Comparison of ENCODE assay signal across 24 mouse cellular contexts in the genomic region with DNA sequence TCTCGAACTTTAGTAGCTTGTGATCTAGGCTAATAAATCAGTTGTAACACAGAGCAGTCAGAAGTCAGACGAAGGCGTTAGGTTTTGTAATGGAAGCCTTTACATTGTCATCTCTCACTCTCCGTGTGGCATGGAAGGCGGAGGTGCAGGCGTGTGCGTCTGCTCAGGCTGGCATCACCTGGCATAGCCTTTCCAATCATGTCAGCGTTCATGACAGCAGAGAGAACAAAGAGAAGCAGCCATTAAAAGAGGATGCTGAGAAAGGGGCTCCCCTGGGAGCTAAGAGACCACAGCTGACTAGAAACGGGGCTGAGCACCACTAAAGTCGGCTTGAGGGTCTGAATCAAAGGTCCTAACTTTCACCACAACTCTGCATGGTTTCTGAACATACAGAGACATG. TPM values are rescaled to one million over a fixed set of nuclear protein-coding genes. Genes with fewer than 3 reads are reported as not detected.
A peak's percentile ranks its signal among the peaks of the same experiment; 100 is the strongest.
DNase-seq lines count a peak whose midpoint lies in the region; ATAC-seq and TF ChIP-seq lines count a peak whose summit lies in the region.
"Had no signal": no experiment of that assay in that cellular context is flagged by ENCODE, and none has a peak within 500 bp of the region (broad histone marks: within the 10 kb centered on the region; RNA-seq: fewer than 3 reads in every experiment).

No protein-coding gene starts in this region.

- TF ChIP-seq CTCF in forebrain, postnatal 0 days (IDR thresholded peaks at IDR 0.05; ENCODE audit: low read depth), result no peak

- H3K4me1 ChIP-seq in forebrain, embryonic 10.5 days, result 0 out of 2 replicates have a peak, but pooled peaks cover 3% of the 10 kb centered on the region
- H3K4me1 ChIP-seq in forebrain, postnatal 0 days (ENCODE audit: insufficient read depth), result no peaks in the 10 kb centered on the region
- no peaks in the 10 kb centered on the region for H3K4me1 ChIP-seq in midbrain, embryonic 11.5 days (ENCODE audit: control insufficient read depth, insufficient read depth, low read length)
- H3K4me1 ChIP-seq in midbrain, embryonic 15.5 days, result no peaks in the 10 kb centered on the region
- peaks cover 4% of the 10 kb centered on the region; the same call in 1 of the 2 replicates for H3K4me1 ChIP-seq in neural tube, embryonic 13.5 days (replicated peaks)
- H3K4me1 ChIP-seq in neural tube, embryonic 15.5 days, result no peaks in the 10 kb centered on the region

- no peaks in the 10 kb centered on the region for H3K27me3 ChIP-seq in forebrain, embryonic 10.5 days (ENCODE audit: poor library complexity, severe bottlenecking)
- H3K27me3 ChIP-seq in forebrain, postnatal 0 days (ENCODE audit: insufficient read depth, low read length), result no peaks in the 10 kb centered on the region
- no peaks in the 10 kb centered on the region for H3K27me3 ChIP-seq in midbrain, embryonic 11.5 days (ENCODE audit: control insufficient read depth, insufficient read depth, low read length)
- H3K27me3 ChIP-seq in midbrain, embryonic 15.5 days (replicated peaks), result no peaks in the 10 kb centered on the region
- no peaks in the 10 kb centered on the region for H3K27me3 ChIP-seq in neural tube, embryonic 13.5 days
- no peaks in the 10 kb centered on the region for H3K27me3 ChIP-seq in neural tube, embryonic 15.5 days (replicated peaks)
- H3K27me3 ChIP-seq in splenic B cell, adult 2 months (ENCODE audit: control insufficient read depth, insufficient read depth, low read length, poor library complexity, severe bottlenecking), result no peaks in the 10 kb centered on the region
- H3K27me3 ChIP-seq: heart, embryonic 12.5 days; heart, embryonic 15.5 days; Patski had no signal

- H3K9me3 ChIP-seq in forebrain, embryonic 10.5 days, result no peaks in the 10 kb centered on the region
- no peaks in the 10 kb centered on the region for H3K9me3 ChIP-seq in forebrain, postnatal 0 days (ENCODE audit: low read length)
- H3K9me3 ChIP-seq in midbrain, embryonic 11.5 days (ENCODE audit: control insufficient read depth, low read length), result no peaks in the 10 kb centered on the region
- H3K9me3 ChIP-seq in midbrain, embryonic 15.5 days, result no peaks in the 10 kb centered on the region
- H3K9me3 ChIP-seq in neural tube, embryonic 13.5 days, result no peaks in the 10 kb centered on the region
- H3K9me3 ChIP-seq in neural tube, embryonic 15.5 days (replicated peaks), result no peaks in the 10 kb centered on the region
- H3K9me3 ChIP-seq: G1E; heart, embryonic 12.5 days; heart, embryonic 15.5 days; hindbrain, embryonic 10.5 days had no signal

- peak; percentile 4 for DNase-seq in forebrain, embryonic 10.5 days (ENCODE audit: extremely low spot score, low spot score)
- no peak for DNase-seq in forebrain, postnatal 0 days
- peak; percentile 53 for DNase-seq in midbrain, embryonic 11.5 days (ENCODE audit: low spot score, missing footprints)
- peak; percentile 16 for DNase-seq in splenic B cell, adult 2 months (ENCODE audit: low read depth, low spot score)
- DNase-seq in lung, postnatal 25 days (ENCODE audit: low spot score), result no peak
- DNase-seq: adrenal gland, postnatal 10 days; adrenal gland, postnatal 36 days; cerebellum, adult 18-20 months; cerebellum, adult 9-10 months; cerebellum, postnatal 14 days; gastrocnemius, postnatal 25 days; heart, adult 18-20 months; heart, postnatal 10 days; heart, postnatal 36 days had no signal

- H3K36me3 ChIP-seq in forebrain, embryonic 10.5 days (replicated peaks), result peaks cover 10% of the 10 kb centered on the region
- peaks cover 5% of the 10 kb centered on the region; the same call in 1 of the 2 replicates for H3K36me3 ChIP-seq in forebrain, postnatal 0 days (ENCODE audit: insufficient read depth)
- no peaks in the 10 kb centered on the region for H3K36me3 ChIP-seq in midbrain, embryonic 11.5 days (ENCODE audit: control insufficient read depth, insufficient read depth, low read length)
- H3K36me3 ChIP-seq in midbrain, embryonic 15.5 days (replicated peaks), result no peaks in the 10 kb centered on the region
- H3K36me3 ChIP-seq in neural tube, embryonic 13.5 days, result peaks cover 12% of the 10 kb centered on the region
- H3K36me3 ChIP-seq in neural tube, embryonic 15.5 days, result peaks cover 5% of the 10 kb centered on the region; the same call in 1 of the 2 replicates
- H3K36me3 ChIP-seq in splenic B cell, adult 2 months (ENCODE audit: control insufficient read depth, insufficient read depth, low read length, poor library complexity, severe bottlenecking), result 0 out of 2 replicates have a peak, but pooled peaks cover 1% of the 10 kb centered on the region

- 91% methylated on average over 10 of the region's 10 CpGs for WGBS in forebrain, embryonic 10.5 days
- WGBS in forebrain, postnatal 0 days, result 77% methylated on average over 10 of the region's 10 CpGs
- 86% methylated on average over 10 of the region's 10 CpGs for WGBS in midbrain, embryonic 11.5 days
- 72% methylated on average over 10 of the region's 10 CpGs for WGBS in midbrain, embryonic 15.5 days
- WGBS in neural tube, embryonic 13.5 days, result 50% methylated on average over 10 of the region's 10 CpGs
- WGBS in neural tube, embryonic 15.5 days, result 38% methylated on average over 10 of the region's 10 CpGs

- no peak overlapping the region for H3K27ac ChIP-seq in forebrain, embryonic 10.5 days
- H3K27ac ChIP-seq in forebrain, postnatal 0 days (ENCODE audit: low read depth, low read length), result no peak overlapping the region
- no peak overlapping the region for H3K27ac ChIP-seq in midbrain, embryonic 11.5 days (ENCODE audit: low read depth, low read length)
- no peak overlapping the region for H3K27ac ChIP-seq in midbrain, embryonic 15.5 days
- peak overlapping the region; percentile 67; the same call in 1 of the 2 replicates for H3K27ac ChIP-seq in neural tube, embryonic 13.5 days (replicated peaks)
- H3K27ac ChIP-seq in neural tube, embryonic 15.5 days (replicated peaks), result no peak overlapping the region
- H3K27ac ChIP-seq: hindbrain, embryonic 10.5 days had no signal

- H3K4me2 ChIP-seq in forebrain, postnatal 0 days (ENCODE audit: low read depth), result no peak overlapping the region
- no peak overlapping the region for H3K4me2 ChIP-seq in midbrain, embryonic 11.5 days
- no peak overlapping the region for H3K4me2 ChIP-seq in midbrain, embryonic 15.5 days
- no peak overlapping the region; the same call in 1 of the 2 replicates for H3K4me2 ChIP-seq in neural tube, embryonic 13.5 days
- H3K4me2 ChIP-seq in neural tube, embryonic 15.5 days, result no peak overlapping the region
- H3K4me2 ChIP-seq: heart, embryonic 12.5 days; heart, embryonic 15.5 days had no signal

- H3K4me3 ChIP-seq in forebrain, embryonic 10.5 days, result no peak overlapping the region
- no peak overlapping the region for H3K4me3 ChIP-seq in forebrain, postnatal 0 days (ENCODE audit: low read depth, low read length)
- no peak overlapping the region for H3K4me3 ChIP-seq in midbrain, embryonic 11.5 days (ENCODE audit: low read depth, low read length)
- H3K4me3 ChIP-seq in midbrain, embryonic 15.5 days, result no peak overlapping the region
- no peak overlapping the region for H3K4me3 ChIP-seq in neural tube, embryonic 13.5 days
- no peak overlapping the region for H3K4me3 ChIP-seq in neural tube, embryonic 15.5 days (replicated peaks)
- H3K4me3 ChIP-seq: heart, embryonic 12.5 days; heart, embryonic 15.5 days; hindbrain, embryonic 10.5 days had no signal

- no peak for ATAC-seq in forebrain, postnatal 0 days
- ATAC-seq in midbrain, embryonic 11.5 days (ENCODE audit: low FRiP score), result no peak
- no peak for ATAC-seq in midbrain, embryonic 15.5 days (replicated peaks)
- ATAC-seq in neural tube, embryonic 13.5 days (ENCODE audit: low read depth), result peak; percentile 53
- ATAC-seq in neural tube, embryonic 15.5 days (ENCODE audit: low FRiP score), result no peak
- ATAC-seq: forebrain, embryonic 14.5 days; hindbrain, embryonic 16.5 days; Patski had no signal

- H3K9ac ChIP-seq in forebrain, postnatal 0 days, result no peak overlapping the region
- H3K9ac ChIP-seq in midbrain, embryonic 11.5 days (ENCODE audit: low read length), result no peak overlapping the region
- H3K9ac ChIP-seq in midbrain, embryonic 15.5 days, result no peak overlapping the region
- H3K9ac ChIP-seq in neural tube, embryonic 13.5 days, result no peak overlapping the region
- H3K9ac ChIP-seq in neural tube, embryonic 15.5 days (replicated peaks), result no peak overlapping the region
- H3K9ac ChIP-seq: heart, embryonic 12.5 days; heart, embryonic 15.5 days had no signal

RNA-seq across cellular contexts. Expression of gene Mon2, which starts 19.8 kb away (rescaled TPM):
- 20.0 and 21.1 TPM in 2 replicates for polyA plus RNA-seq in forebrain, embryonic 10.5 days (2016; fragmentation: Nextera tagmentation; extraction: Ambion mirVana)
- total RNA-seq in forebrain, postnatal 0 days (2014; rRNA removed), result 41.3 and 58.7 TPM in 2 replicates
- polyA plus RNA-seq in forebrain, postnatal 0 days (2015; fragmentation: Nextera tagmentation; extraction: Ambion mirVana), result 12.4 and 15.1 TPM in 2 replicates
- polyA plus RNA-seq in midbrain, embryonic 11.5 days (2014; fragmentation: Nextera tagmentation; extraction: Ambion mirVana), result 24.9 and 25.7 TPM in 2 replicates
- polyA plus RNA-seq in midbrain, embryonic 15.5 days (2015; fragmentation: Nextera tagmentation; extraction: Ambion mirVana), result 26.9 and 27.3 TPM in 2 replicates
- polyA plus RNA-seq in neural tube, embryonic 13.5 days (2015; fragmentation: Nextera tagmentation; extraction: Ambion mirVana), result 26.7 and 30.7 TPM in 2 replicates
- 21.0 and 22.8 TPM in 2 replicates for polyA plus RNA-seq in neural tube, embryonic 15.5 days (2015; fragmentation: Nextera tagmentation; extraction: Ambion mirVana)

Comparison
In these comparisons a context has a peak if more than half of its experiments do, and no peak if none do; other contexts are left out.
1. DNase-seq: peak in forebrain, embryonic 10.5 days (single experiment), midbrain, embryonic 11.5 days (single experiment) and splenic B cell, adult 2 months (single experiment); none in forebrain, postnatal 0 days (single experiment) and lung, postnatal 25 days (single experiment).